Mouse (Mus musculus) frontal cortex, postnatal 36 days (tissue): ENCODE results near the gene Tango2.

ENCODE experiments used
- DNase-seq, 2 experiments: peaks; one replicate each; pipeline ENCODE4 v3.0.0; 2022; ENCODE audit warnings: low spot score in 2 of 2

Tango2 gene

DNA sequence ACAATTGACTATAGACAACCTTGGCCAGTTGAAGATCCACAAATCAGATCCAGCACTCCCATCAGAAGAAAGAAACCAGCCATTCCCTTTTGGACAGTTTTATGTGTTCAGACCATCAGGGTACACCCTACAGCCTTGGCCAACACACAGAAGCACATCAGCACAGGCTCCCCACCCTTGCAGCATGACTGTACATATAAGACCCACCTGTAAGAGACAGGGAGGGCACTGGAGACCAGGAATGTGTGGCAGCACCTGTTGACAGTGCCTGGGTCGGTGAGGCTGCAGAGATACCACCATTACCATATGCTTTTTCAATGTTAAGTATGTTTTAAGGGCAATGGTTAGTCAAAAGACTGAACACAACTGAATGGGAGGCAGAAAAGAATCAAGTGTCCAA is 94.0 kb downstream of the Tango2 start:
- DNase-seq = no peak

DNA sequence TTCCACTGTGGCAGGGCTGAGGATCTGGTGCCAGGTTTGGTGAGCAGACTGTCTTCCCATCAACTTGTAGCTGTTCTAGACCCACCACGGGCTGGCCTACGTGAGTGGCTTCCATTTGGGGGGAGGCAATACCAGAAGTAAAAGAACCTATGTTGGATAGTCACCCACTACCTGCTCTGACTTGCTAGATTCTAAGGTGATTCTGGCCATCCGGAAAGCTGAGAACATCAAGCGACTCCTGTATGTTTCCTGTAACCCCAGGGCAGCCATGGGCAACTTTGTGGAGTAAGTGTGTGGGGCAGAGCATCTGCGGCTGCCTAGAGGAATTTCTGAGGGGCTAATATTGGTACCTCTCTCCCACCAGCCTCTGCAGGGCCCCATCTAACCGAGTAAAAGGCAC is 95.2 kb downstream of the Tango2 start:
- DNase-seq = no peak

DNA sequence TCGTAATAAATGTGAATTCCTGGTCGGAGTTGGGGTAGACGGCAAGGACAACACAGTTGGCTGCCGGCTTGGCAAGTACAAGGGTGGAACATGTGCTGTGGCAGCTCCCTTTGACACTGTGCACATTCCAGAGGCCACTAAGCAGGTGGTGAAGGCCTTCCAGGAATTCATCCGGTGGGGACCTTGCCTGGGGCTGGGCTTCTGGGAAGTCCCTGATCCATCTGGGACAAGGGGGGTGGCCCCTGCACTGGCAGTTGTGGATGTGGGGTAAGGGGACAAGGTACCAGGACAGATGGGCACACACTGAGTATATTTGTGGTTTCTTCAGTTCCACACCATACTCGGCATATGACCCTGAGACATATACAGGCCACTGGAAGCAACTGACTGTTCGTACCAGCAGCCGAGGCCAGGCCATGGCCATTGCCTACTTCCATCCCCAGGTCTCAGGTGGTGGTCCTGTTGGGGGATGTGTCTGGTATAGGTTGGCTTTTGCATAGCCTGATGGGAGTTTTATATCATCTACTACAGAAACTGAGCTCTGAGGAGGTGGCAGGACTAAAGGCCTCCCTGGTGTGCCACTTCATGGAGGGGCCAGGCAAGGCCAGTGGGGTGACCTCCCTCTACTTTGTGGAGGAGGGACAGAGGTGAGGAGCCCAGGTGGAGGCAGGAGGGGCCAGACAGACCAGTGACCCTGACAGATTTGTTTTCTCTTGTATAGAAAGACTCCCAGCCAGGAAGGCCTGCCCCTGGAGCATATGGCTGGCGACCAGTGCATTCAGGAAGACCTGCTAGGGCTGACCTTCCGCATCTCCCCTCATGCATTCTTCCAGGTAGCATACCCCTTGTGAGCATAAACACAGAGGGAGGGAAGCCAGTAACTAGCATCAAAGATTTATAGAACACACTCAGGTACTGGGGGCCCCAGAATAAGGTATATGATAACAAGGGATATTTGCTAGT is 96.8 kb downstream of the Tango2 start:
- DNase-seq = no peak
